Mouse (Mus musculus): Measurements from ENCODE around the gene Lyar. TPM values are rescaled to one million over a fixed set of nuclear protein-coding genes. Genes with fewer than 3 reads are reported as not detected.

Gene Lyar
- polyA plus RNA-seq (2014; fragmentation: Nextera tagmentation; extraction: Ambion mirVana) = 140 and 143 TPM in 2 replicates

- no peaks in the 10 kb centered on the region for H3K27me3 ChIP-seq (ENCODE audit: control insufficient read depth, insufficient read depth, low read length)
- peak within 1 kb of the TSS; percentile 88 for H3K4me2 ChIP-seq (ENCODE audit: low read depth, low read length, severe bottlenecking)
- peaks cover 11% of the 10 kb centered on the region for H3K4me1 ChIP-seq (replicated peaks; ENCODE audit: control insufficient read depth, insufficient read depth, low read length)
- H3K9ac ChIP-seq (ENCODE audit: low read length) = peak within 1 kb of the TSS; percentile 86
- peak; percentile 93 for ATAC-seq (replicated peaks; ENCODE audit: low FRiP score)
- H3K36me3 ChIP-seq (ENCODE audit: control insufficient read depth, insufficient read depth, low read length) = no peaks in the 10 kb centered on the region; the same call in 1 of the 2 replicates
- WGBS = under 1% methylated on average over 54 of the region's 55 CpGs
- H3K9me3 ChIP-seq (ENCODE audit: control insufficient read depth, low read length) = no peaks in the 10 kb centered on the region
- H3K4me3 ChIP-seq (ENCODE audit: low read depth, low read length) = peak within 1 kb of the TSS; percentile 85
- no peak within 1 kb of the TSS for H3K27ac ChIP-seq (ENCODE audit: low read depth, low read length)
- DNase-seq (ENCODE audit: low spot score) = peak; percentile 96
Observed at GRCm38 (mm10) chr5:38220328-38220912, at the start of gene Lyar, which contains the start of gene Zbtb49. Lyar (plus strand) TSS chr5:38220470. Zbtb49 (minus strand) TSS chr5:38220457.

- no peaks in the 10 kb centered on the region for H3K9me3 ChIP-seq (ENCODE audit: control insufficient read depth, low read length)
- H3K4me1 ChIP-seq (replicated peaks; ENCODE audit: control insufficient read depth, insufficient read depth, low read length) = no peaks in the 10 kb centered on the region
- H3K27ac ChIP-seq (ENCODE audit: low read depth, low read length) = no peak overlapping the region
- DNase-seq (ENCODE audit: low spot score) (no peak), ATAC-seq (replicated peaks; ENCODE audit: low FRiP score) (no peak)
- H3K27me3 ChIP-seq (ENCODE audit: control insufficient read depth, insufficient read depth, low read length) = no peaks in the 10 kb centered on the region
- 65% methylated on average over 5 of the region's 5 CpGs for WGBS
- H3K4me3 ChIP-seq (ENCODE audit: low read depth, low read length) = no peak overlapping the region
- H3K9ac ChIP-seq (ENCODE audit: low read length) = no peak overlapping the region
- no peaks in the 10 kb centered on the region for H3K36me3 ChIP-seq (ENCODE audit: control insufficient read depth, insufficient read depth, low read length)
- H3K4me2 ChIP-seq (ENCODE audit: low read depth, low read length, severe bottlenecking) = no peak overlapping the region
Observed at GRCm38 (mm10) chr5:38173766-38174165, 46.5 kb upstream of the Lyar start.

DNA sequence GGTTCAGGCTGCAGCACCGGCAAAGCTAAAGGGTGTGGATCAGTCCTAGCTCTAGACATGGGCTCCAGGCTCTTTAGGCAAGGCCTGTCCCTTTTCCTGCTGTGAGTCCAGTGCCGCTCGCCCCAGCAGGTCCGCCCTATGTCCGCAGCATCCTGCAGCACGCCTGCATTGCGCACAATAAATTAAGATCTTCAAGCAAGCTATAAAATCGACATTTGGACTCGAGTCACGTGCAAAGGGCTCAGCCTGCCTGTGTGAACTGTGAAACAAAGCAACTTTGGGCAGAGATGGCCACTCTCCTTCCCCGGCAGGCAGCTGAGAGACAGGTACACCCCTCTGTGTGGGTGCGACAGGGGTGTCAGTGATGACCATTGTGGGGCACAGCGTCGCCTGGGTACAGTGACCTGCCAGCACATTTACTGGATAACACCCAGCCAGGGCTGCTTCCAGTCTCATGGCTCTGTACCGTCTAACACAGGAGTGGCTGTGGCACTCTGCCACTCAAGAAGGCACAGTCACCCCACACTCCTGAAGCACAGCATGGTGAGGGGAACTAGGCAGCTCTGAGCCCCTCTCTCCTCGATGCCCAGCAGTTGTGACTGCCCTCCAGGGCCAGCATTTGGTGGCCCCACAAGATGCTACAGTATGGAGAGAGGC, 45.9 kb upstream of the Lyar start:
- WGBS = 86% methylated on average over 16 of the region's 16 CpGs

GRCm38 (mm10) chr5:38184688-38185285, 35.5 kb upstream of the Lyar start:
- no peaks in the 10 kb centered on the region for H3K36me3 ChIP-seq (ENCODE audit: control insufficient read depth, insufficient read depth, low read length)
- no peak overlapping the region for H3K27ac ChIP-seq (ENCODE audit: low read depth, low read length)
- H3K4me3 ChIP-seq (ENCODE audit: low read depth, low read length) = no peak overlapping the region
- ATAC-seq (replicated peaks; ENCODE audit: low FRiP score) (no peak), DNase-seq (ENCODE audit: low spot score) (no peak)
- no peaks in the 10 kb centered on the region; the same call in 1 of the 2 replicates for H3K9me3 ChIP-seq (ENCODE audit: control insufficient read depth, low read length)
- no peak overlapping the region for H3K9ac ChIP-seq (ENCODE audit: low read length)
- H3K4me1 ChIP-seq (replicated peaks; ENCODE audit: control insufficient read depth, insufficient read depth, low read length) = no peaks in the 10 kb centered on the region
- WGBS = 90% methylated on average over 6 of the region's 6 CpGs
- no peaks in the 10 kb centered on the region for H3K27me3 ChIP-seq (ENCODE audit: control insufficient read depth, insufficient read depth, low read length)
- H3K4me2 ChIP-seq (ENCODE audit: low read depth, low read length, severe bottlenecking) = no peak overlapping the region

More for the DNA sequence above, 45.9 kb upstream of the Lyar start:
- H3K4me3 ChIP-seq (ENCODE audit: low read depth, low read length) = no peak overlapping the region
- no peak overlapping the region for H3K4me2 ChIP-seq (ENCODE audit: low read depth, low read length, severe bottlenecking)
- no peaks in the 10 kb centered on the region for H3K4me1 ChIP-seq (replicated peaks; ENCODE audit: control insufficient read depth, insufficient read depth, low read length)
- H3K36me3 ChIP-seq (ENCODE audit: control insufficient read depth, insufficient read depth, low read length) = no peaks in the 10 kb centered on the region
- H3K27ac ChIP-seq (ENCODE audit: low read depth, low read length) = no peak overlapping the region
- no peaks in the 10 kb centered on the region for H3K27me3 ChIP-seq (ENCODE audit: control insufficient read depth, insufficient read depth, low read length)
- no peaks in the 10 kb centered on the region for H3K9me3 ChIP-seq (ENCODE audit: control insufficient read depth, low read length)
- no peak overlapping the region for H3K9ac ChIP-seq (ENCODE audit: low read length)
- ATAC-seq (replicated peaks; ENCODE audit: low FRiP score) (no peak), DNase-seq (ENCODE audit: low spot score) (no peak)

DNA sequence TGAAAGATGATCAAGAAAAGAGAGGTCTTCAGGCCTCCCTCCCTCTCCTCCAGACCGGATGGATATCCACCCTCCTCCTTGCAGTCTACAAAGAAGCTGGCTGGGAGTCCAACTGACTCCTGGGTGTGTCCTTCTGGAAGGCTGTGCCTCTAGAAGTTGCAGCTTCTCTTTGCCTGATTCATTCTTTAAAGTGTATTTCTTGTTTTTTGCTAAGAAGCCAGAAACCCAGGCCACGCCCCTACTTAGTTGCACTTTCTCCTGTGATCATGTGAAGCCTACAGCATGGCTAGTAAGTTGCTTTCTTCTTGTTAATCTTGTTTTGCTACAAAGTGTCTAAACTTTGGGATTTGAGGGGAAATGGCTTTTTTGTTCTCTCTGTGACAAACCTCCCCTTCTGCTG, 33.3 kb upstream of the Lyar start:
- Histone ChIP-seq H3K27ac (ENCODE audit: low read depth, low read length) (no peak overlapping the region), H3K9ac (ENCODE audit: low read length) (no peak overlapping the region), H3K27me3 (ENCODE audit: control insufficient read depth, insufficient read depth, low read length) (no peaks in the 10 kb centered on the region), H3K4me1 (replicated peaks; ENCODE audit: control insufficient read depth, insufficient read depth, low read length) (no peaks in the 10 kb centered on the region), H3K4me2 (ENCODE audit: low read depth, low read length, severe bottlenecking) (no peak overlapping the region), H3K4me3 (ENCODE audit: low read depth, low read length) (no peak overlapping the region), H3K36me3 (ENCODE audit: control insufficient read depth, insufficient read depth, low read length) (no peaks in the 10 kb centered on the region), H3K9me3 (ENCODE audit: control insufficient read depth, low read length) (no peaks in the 10 kb centered on the region; the same call in 1 of the 2 replicates)
- WGBS = 85% methylated on average over 2 of the region's 2 CpGs
- DNase-seq (ENCODE audit: low spot score) (no peak), ATAC-seq (replicated peaks; ENCODE audit: low FRiP score) (no peak)

DNA sequence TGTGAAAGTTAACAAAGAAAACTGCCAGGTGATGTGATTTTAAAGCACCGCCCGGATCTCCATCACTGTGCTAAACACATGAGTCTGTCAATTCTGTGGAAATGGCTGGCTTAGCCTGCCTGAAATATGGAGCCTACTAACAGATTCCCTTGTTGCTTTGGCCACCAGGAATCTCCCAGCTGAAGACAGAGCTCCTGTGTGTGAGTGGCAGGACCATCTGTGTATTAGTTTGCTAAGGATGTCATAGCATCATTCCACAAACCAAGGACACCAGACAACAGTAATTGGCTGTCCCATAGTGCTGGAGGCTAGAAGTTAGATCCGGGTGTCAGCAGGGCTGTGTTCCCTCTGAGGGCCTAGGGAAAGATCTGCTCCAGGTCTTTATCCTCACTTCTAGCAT, 29.4 kb upstream of the Lyar start:
- Histone ChIP-seq H3K4me3 (ENCODE audit: low read depth, low read length) (no peak overlapping the region), H3K4me1 (replicated peaks; ENCODE audit: control insufficient read depth, insufficient read depth, low read length) (no peaks in the 10 kb centered on the region), H3K36me3 (ENCODE audit: control insufficient read depth, insufficient read depth, low read length) (no peaks in the 10 kb centered on the region), H3K9ac (ENCODE audit: low read length) (no peak overlapping the region), H3K27me3 (ENCODE audit: control insufficient read depth, insufficient read depth, low read length) (no peaks in the 10 kb centered on the region), H3K4me2 (ENCODE audit: low read depth, low read length, severe bottlenecking) (no peak overlapping the region), H3K9me3 (ENCODE audit: control insufficient read depth, low read length) (no peaks in the 10 kb centered on the region; the same call in 1 of the 2 replicates), H3K27ac (ENCODE audit: low read depth, low read length) (no peak overlapping the region)
- DNase-seq (ENCODE audit: low spot score) (no peak), ATAC-seq (replicated peaks; ENCODE audit: low FRiP score) (no peak)
- WGBS = 95% methylated on average over 3 of the region's 3 CpGs

DNA sequence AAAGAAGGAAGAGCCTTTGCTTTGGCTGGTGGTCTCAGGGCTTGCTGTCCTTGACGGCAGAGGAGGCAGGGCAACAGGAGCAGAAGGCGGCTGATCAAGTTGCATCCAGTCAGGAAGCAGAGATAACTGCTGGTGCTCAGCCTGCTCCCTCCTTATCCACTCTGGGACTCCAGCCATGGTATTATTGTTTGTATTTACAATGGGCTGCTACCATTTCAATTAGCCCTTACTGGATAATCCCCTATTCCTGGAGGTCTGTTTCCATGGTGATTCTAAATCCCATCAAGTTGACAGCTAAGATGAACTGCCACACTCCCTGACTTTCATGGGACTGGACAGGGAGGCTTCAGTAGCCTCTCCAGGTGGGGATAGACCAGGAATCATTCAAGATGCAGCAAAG, 25.3 kb upstream of the Lyar start:
- Histone ChIP-seq H3K4me1 (replicated peaks; ENCODE audit: control insufficient read depth, insufficient read depth, low read length) (no peaks in the 10 kb centered on the region), H3K4me3 (ENCODE audit: low read depth, low read length) (no peak overlapping the region), H3K27ac (ENCODE audit: low read depth, low read length) (no peak overlapping the region), H3K9ac (ENCODE audit: low read length) (no peak overlapping the region), H3K4me2 (ENCODE audit: low read depth, low read length, severe bottlenecking) (no peak overlapping the region), H3K9me3 (ENCODE audit: control insufficient read depth, low read length) (no peaks in the 10 kb centered on the region; the same call in 1 of the 2 replicates), H3K27me3 (ENCODE audit: control insufficient read depth, insufficient read depth, low read length) (no peaks in the 10 kb centered on the region; the same call in 1 of the 2 replicates), H3K36me3 (ENCODE audit: control insufficient read depth, insufficient read depth, low read length) (no peaks in the 10 kb centered on the region)
- 4% methylated on average over 2 of the region's 2 CpGs for WGBS
- DNase-seq (ENCODE audit: low spot score) = no peak
- no peak for ATAC-seq (replicated peaks; ENCODE audit: low FRiP score)

DNA sequence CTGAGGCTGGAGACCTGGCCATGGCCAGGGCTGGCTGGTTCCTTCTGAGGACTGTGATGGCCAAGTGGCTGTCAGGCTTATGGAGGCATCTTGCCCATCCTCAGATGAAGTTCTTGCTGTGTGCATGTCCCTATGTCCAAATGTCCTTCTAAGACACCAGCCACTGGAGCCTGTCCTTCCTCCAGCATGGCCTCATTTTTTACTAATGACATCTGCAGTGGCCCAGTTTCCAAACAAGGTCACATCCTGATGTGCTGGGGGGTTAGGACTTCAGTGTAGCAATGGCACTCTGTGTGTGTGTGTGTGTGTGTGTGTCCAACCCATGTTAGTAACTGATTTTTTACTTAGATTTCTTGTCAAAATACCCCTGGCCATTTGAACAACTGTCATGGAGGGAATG, 24.3 kb upstream of the Lyar start:
- H3K27ac ChIP-seq (ENCODE audit: low read depth, low read length) = no peak overlapping the region
- ATAC-seq (replicated peaks; ENCODE audit: low FRiP score) (no peak), DNase-seq (ENCODE audit: low spot score) (no peak)
- H3K4me1 ChIP-seq (replicated peaks; ENCODE audit: control insufficient read depth, insufficient read depth, low read length) = no peaks in the 10 kb centered on the region
- H3K36me3 ChIP-seq (ENCODE audit: control insufficient read depth, insufficient read depth, low read length) = no peaks in the 10 kb centered on the region
- H3K27me3 ChIP-seq (ENCODE audit: control insufficient read depth, insufficient read depth, low read length) = no peaks in the 10 kb centered on the region; the same call in 1 of the 2 replicates
- no peak overlapping the region for H3K4me2 ChIP-seq (ENCODE audit: low read depth, low read length, severe bottlenecking)
- H3K9ac ChIP-seq (ENCODE audit: low read length) = no peak overlapping the region
- no peak overlapping the region for H3K4me3 ChIP-seq (ENCODE audit: low read depth, low read length)
- H3K9me3 ChIP-seq (ENCODE audit: control insufficient read depth, low read length) = no peaks in the 10 kb centered on the region
